Mouse (Mus musculus): ENCODE measurements around the gene Icam4. TPM values are rescaled to one million over a fixed set of nuclear protein-coding genes. Genes with fewer than 3 reads are reported as not detected.

The Icam4 gene
- polyA plus RNA-seq, 1 experiment from 2014 or later: 3.1 TPM

DNA sequence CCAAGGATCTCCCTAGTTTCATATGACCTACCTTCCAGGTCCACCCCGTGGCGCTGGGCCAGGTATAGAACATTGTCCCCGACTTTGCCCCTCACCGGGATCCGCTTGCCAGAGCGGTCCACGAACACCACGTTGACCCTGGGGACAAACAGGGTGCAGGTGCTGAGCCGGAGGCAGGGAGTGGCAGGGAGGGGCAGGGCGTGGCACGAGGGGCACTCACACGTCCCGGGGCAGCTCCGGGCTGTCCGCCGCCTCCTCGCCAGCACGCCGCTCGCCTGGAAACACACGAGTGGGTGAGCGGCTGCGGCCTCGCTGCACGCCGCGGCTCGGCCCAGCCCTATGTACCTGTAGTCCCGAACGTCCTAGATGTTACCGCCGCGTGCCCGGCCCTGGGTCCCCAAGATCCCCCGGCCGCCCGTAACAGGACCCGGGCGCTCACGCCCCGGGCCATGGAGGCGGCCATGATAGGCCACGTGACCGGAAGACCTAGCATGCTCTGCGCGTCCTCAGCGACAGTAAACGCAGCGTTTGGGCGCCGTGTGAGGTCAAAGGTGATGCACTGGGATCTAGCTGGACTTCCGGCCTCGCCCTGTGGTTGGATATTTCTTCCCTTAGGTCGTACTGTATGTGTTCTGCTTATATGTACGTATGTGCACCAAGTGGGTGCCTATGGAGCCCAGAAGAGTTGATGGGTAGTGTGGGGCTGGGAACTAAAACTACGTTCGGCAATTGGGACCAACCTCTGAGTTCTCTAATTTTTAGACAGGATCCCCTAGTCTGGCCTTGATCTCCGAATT, 44.1 kb downstream of the Icam4 start, which contains the start of the genes Gm49373 and Fdx1l:
Gene Gm49373, minus strand, starts transcription at position 53 of the 797 bp plus-strand sequence.
Gene Fdx1l, minus strand, starts transcription at position 571 of the 797 bp plus-strand sequence.
- H3K4me3 ChIP-seq: peak within 1 kb of the TSS; percentile 86
- H3K27me3 ChIP-seq (replicated peaks): no peaks in the 10 kb centered on the region
- peak; percentile 74; the same call in 1 of the 2 replicates for ATAC-seq (ENCODE audit: extremely low read depth, insufficient number of reproducible peaks, low FRiP score, low TSS enrichment)
- H3K9ac ChIP-seq: peak within 1 kb of the TSS; percentile 92
- WGBS: 3% methylated on average over 58 of the region's 58 CpGs
- H3K9me3 ChIP-seq: no peaks in the 10 kb centered on the region
- H3K27ac ChIP-seq (replicated peaks): peak within 1 kb of the TSS; percentile 71
- peak within 1 kb of the TSS; percentile 87 for H3K4me2 ChIP-seq
- H3K36me3 ChIP-seq: peaks cover 74% of the 10 kb centered on the region
- peaks cover 19% of the 10 kb centered on the region for H3K4me1 ChIP-seq

- H3K27ac ChIP-seq (replicated peaks): peak overlapping the region; percentile 71; the same call in 1 of the 2 replicates
- H3K4me3 ChIP-seq: no peak overlapping the region
- H3K9me3 ChIP-seq: no peaks in the 10 kb centered on the region
- H3K9ac ChIP-seq: no peak overlapping the region
- H3K36me3 ChIP-seq: peaks cover 79% of the 10 kb centered on the region
- H3K27me3 ChIP-seq (replicated peaks): no peaks in the 10 kb centered on the region
- H3K4me1 ChIP-seq: peaks cover 19% of the 10 kb centered on the region
- WGBS: 74% methylated on average over 1 of the region's 1 CpGs
- no peak overlapping the region for H3K4me2 ChIP-seq
- ATAC-seq (ENCODE audit: extremely low read depth, insufficient number of reproducible peaks, low FRiP score, low TSS enrichment): no peak
These were observed 45.0 kb downstream of the Icam4 start for GRCm38 (mm10) chr9:21074173-21074572.

DNA sequence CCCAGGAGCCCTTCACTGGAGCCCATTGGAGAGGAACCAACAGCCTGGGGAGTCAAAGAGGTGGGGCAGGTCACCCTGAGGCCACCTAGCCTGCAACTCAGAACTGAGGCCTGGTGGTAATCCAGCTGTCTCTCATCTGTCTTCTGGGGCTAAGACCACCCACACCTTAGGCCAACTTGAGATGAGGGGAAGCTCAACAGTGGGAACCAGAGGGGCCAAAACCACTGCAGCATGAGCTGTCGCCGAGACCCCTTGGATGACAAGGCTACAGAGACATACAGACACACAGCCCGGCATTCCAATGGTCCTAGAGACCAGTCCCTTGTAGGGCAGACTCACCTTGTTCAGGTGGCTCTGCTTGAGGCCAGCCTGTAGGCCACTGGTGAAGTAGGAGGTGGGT, 46.5 kb downstream of the Icam4 start:
- H3K27ac ChIP-seq (replicated peaks): no peak overlapping the region

More for the DNA sequence above, 46.5 kb downstream of the Icam4 start:
- no peak overlapping the region for H3K4me2 ChIP-seq
- no peak for ATAC-seq (ENCODE audit: extremely low read depth, insufficient number of reproducible peaks, low FRiP score, low TSS enrichment)
- 88% methylated on average over 3 of the region's 3 CpGs for WGBS
- H3K27me3 ChIP-seq (replicated peaks): no peaks in the 10 kb centered on the region
- peaks cover 79% of the 10 kb centered on the region for H3K36me3 ChIP-seq
- H3K4me3 ChIP-seq: no peak overlapping the region
- peaks cover 19% of the 10 kb centered on the region for H3K4me1 ChIP-seq
- H3K9ac ChIP-seq: no peak overlapping the region
- H3K9me3 ChIP-seq: no peaks in the 10 kb centered on the region

MicroRNAs encoded within 50 kb of the gene (microRNA counts, 519-probe panel; counts per million panel counts)
- microRNA mmu-miR-1900: 4,094 counts per million, percentile 75 among the panel's probes with 10 or more counts

Small RNA genes lying within 50 kb of the gene (microRNA-seq; reads per million reads assigned to microRNA genes)
- not detected for gene Mir1900
- gene Mir7082: 0.61 reads per million

Other genes with a start within 250 kb of the Icam4 start
- gene Col5a3, start 214.3 kb upstream of the Icam4 start, polyA plus RNA-seq (2015; fragmentation: Nextera tagmentation; extraction: Ambion mirVana): 0.04 and 0.15 TPM in 2 replicates
- not detected in 2 replicates for gene Rdh8, start 210.9 kb upstream of the Icam4 start, polyA plus RNA-seq (2015; fragmentation: Nextera tagmentation; extraction: Ambion mirVana)
- gene A230050P20Rik, start 160.7 kb upstream of the Icam4 start, polyA plus RNA-seq (2015; fragmentation: Nextera tagmentation; extraction: Ambion mirVana): 6.5 and 6.9 TPM in 2 replicates
- gene Angptl6, start 149.6 kb upstream of the Icam4 start, polyA plus RNA-seq (2015; fragmentation: Nextera tagmentation; extraction: Ambion mirVana): 2.5 and 3.1 TPM in 2 replicates
- 40.6 and 41.9 TPM in 2 replicates for gene Ppan, start 141.2 kb upstream of the Icam4 start, polyA plus RNA-seq (2015; fragmentation: Nextera tagmentation; extraction: Ambion mirVana)
- gene Eif3g, start 130.8 kb upstream of the Icam4 start, polyA plus RNA-seq (2015; fragmentation: Nextera tagmentation; extraction: Ambion mirVana): 214 and 249 TPM in 2 replicates
- 58.7 and 59.8 TPM in 2 replicates for gene Dnmt1, start 69.5 kb upstream of the Icam4 start, polyA plus RNA-seq (2015; fragmentation: Nextera tagmentation; extraction: Ambion mirVana)
- 19.4 and 21.9 TPM in 2 replicates for gene S1pr2, start 52.6 kb upstream of the Icam4 start, polyA plus RNA-seq (2015; fragmentation: Nextera tagmentation; extraction: Ambion mirVana)
- 124 and 139 TPM in 2 replicates for gene Mrpl4, start 26.6 kb upstream of the Icam4 start, polyA plus RNA-seq (2015; fragmentation: Nextera tagmentation; extraction: Ambion mirVana)
- 11.6 and 11.9 TPM in 2 replicates for gene Icam1, start 13.4 kb upstream of the Icam4 start, polyA plus RNA-seq (2015; fragmentation: Nextera tagmentation; extraction: Ambion mirVana)
- 0.04 and 0.05 TPM in 2 replicates for gene Icam5, start 2.7 kb downstream of the Icam4 start, polyA plus RNA-seq (2015; fragmentation: Nextera tagmentation; extraction: Ambion mirVana)
- 0.51 and 0.87 TPM in 2 replicates for gene Zglp1, start 37.7 kb downstream of the Icam4 start, polyA plus RNA-seq (2015; fragmentation: Nextera tagmentation; extraction: Ambion mirVana)
- gene Gm49373, start 43.7 kb downstream of the Icam4 start, polyA plus RNA-seq (2015; fragmentation: Nextera tagmentation; extraction: Ambion mirVana): 0.36 and 0.55 TPM in 2 replicates
- 51.1 and 53.4 TPM in 2 replicates for gene Fdx1l, start 44.2 kb downstream of the Icam4 start, polyA plus RNA-seq (2015; fragmentation: Nextera tagmentation; extraction: Ambion mirVana)
- 1.6 and 1.7 TPM in 2 replicates for gene Gm38431, start 62.6 kb downstream of the Icam4 start, polyA plus RNA-seq (2015; fragmentation: Nextera tagmentation; extraction: Ambion mirVana)
- 45.2 and 47.3 TPM in 2 replicates for gene Raver1, start 62.6 kb downstream of the Icam4 start, polyA plus RNA-seq (2015; fragmentation: Nextera tagmentation; extraction: Ambion mirVana)
- 13.7 and 14.0 TPM in 2 replicates for gene Tyk2, start 101.9 kb downstream of the Icam4 start, polyA plus RNA-seq (2015; fragmentation: Nextera tagmentation; extraction: Ambion mirVana)
- 222 and 230 TPM in 2 replicates for gene Cdc37, start 120.6 kb downstream of the Icam4 start, polyA plus RNA-seq (2015; fragmentation: Nextera tagmentation; extraction: Ambion mirVana)
- gene Pde4a, start 136.3 kb downstream of the Icam4 start, polyA plus RNA-seq (2015; fragmentation: Nextera tagmentation; extraction: Ambion mirVana): 9.5 and 11.3 TPM in 2 replicates
- 51.1 and 52.7 TPM in 2 replicates for gene Keap1, start 210.0 kb downstream of the Icam4 start, polyA plus RNA-seq (2015; fragmentation: Nextera tagmentation; extraction: Ambion mirVana)
- 0.07 and 0.11 TPM in 2 replicates for gene S1pr5, start 219.1 kb downstream of the Icam4 start, polyA plus RNA-seq (2015; fragmentation: Nextera tagmentation; extraction: Ambion mirVana)
- gene Atg4d, start 235.9 kb downstream of the Icam4 start, polyA plus RNA-seq (2015; fragmentation: Nextera tagmentation; extraction: Ambion mirVana): 41.6 and 51.4 TPM in 2 replicates